Mouse (Mus musculus): ENCODE results near the gene Chit1.

The Chit1 gene

GRCm38 (mm10) chr1:134110979-134111378 is at the start of gene Chit1:
Chit1 (plus strand) TSS chr1:134111242.
- WGBS, result 82% methylated on average over 4 of the region's 4 CpGs

- WGBS, result 76% methylated on average over 3 of the region's 3 CpGs
Observed at GRCm38 (mm10) chr1:134061915-134062314, 49.1 kb upstream of the Chit1 start.

- WGBS, result 16% methylated on average over 11 of the region's 11 CpGs
Observed at GRCm38 (mm10) chr1:134062411-134063085, 48.5 kb upstream of the Chit1 start.

GRCm38 (mm10) chr1:134063086-134063772 is 47.8 kb upstream of the Chit1 start:
- WGBS, result 12% methylated on average over 33 of the region's 33 CpGs

GRCm38 (mm10) chr1:134063773-134064125 is 47.3 kb upstream of the Chit1 start:
- WGBS, result 19% methylated on average over 9 of the region's 9 CpGs

GRCm38 (mm10) chr1:134064296-134064831 is 46.7 kb upstream of the Chit1 start:
- 97% methylated on average over 2 of the region's 2 CpGs for WGBS

GRCm38 (mm10) chr1:134065241-134065809 is 45.7 kb upstream of the Chit1 start:
- 65% methylated on average over 4 of the region's 4 CpGs for WGBS

GRCm38 (mm10) chr1:134066554-134066953 is 44.5 kb upstream of the Chit1 start:
- WGBS, result 81% methylated on average over 3 of the region's 3 CpGs

- WGBS, result 37% methylated on average over 8 of the region's 8 CpGs
Observed at GRCm38 (mm10) chr1:134067143-134067619, 43.9 kb upstream of the Chit1 start.

GRCm38 (mm10) chr1:134070099-134070669 is 40.9 kb upstream of the Chit1 start:
- WGBS, result 69% methylated on average over 8 of the region's 8 CpGs

- WGBS, result 60% methylated on average over 10 of the region's 10 CpGs
Observed at GRCm38 (mm10) chr1:134071411-134072018, 39.5 kb upstream of the Chit1 start.

GRCm38 (mm10) chr1:134073061-134073564 is 37.9 kb upstream of the Chit1 start:
- 91% methylated on average over 6 of the region's 6 CpGs for WGBS

GRCm38 (mm10) chr1:134073658-134074057 is 37.4 kb upstream of the Chit1 start:
- 92% methylated on average over 1 of the region's 1 CpGs for WGBS

- 81% methylated on average over 3 of the region's 3 CpGs for WGBS
Observed at GRCm38 (mm10) chr1:134074184-134074583, 36.9 kb upstream of the Chit1 start.

GRCm38 (mm10) chr1:134074606-134075005 is 36.4 kb upstream of the Chit1 start:
- 85% methylated on average over 10 of the region's 10 CpGs for WGBS

- 81% methylated on average over 8 of the region's 8 CpGs for WGBS
Observed at GRCm38 (mm10) chr1:134075532-134075931, 35.5 kb upstream of the Chit1 start.

- WGBS, result 52% methylated on average over 2 of the region's 2 CpGs
Observed at GRCm38 (mm10) chr1:134076789-134077188, 34.3 kb upstream of the Chit1 start.

GRCm38 (mm10) chr1:134077389-134078060 is 33.5 kb upstream of the Chit1 start:
- 19% methylated on average over 14 of the region's 14 CpGs for WGBS

- WGBS, result 4% methylated on average over 19 of the region's 19 CpGs
Observed at GRCm38 (mm10) chr1:134078061-134078795, 32.8 kb upstream of the Chit1 start.

GRCm38 (mm10) chr1:134078802-134079476 is 32.1 kb upstream of the Chit1 start, which contains the start of gene Btg2:
Btg2 (minus strand) TSS chr1:134079120.
- WGBS, result 1% methylated on average over 61 of the region's 62 CpGs

Data from cerebral cortex, adult 2 months (tissue).